Mouse (Mus musculus) neural tube, embryonic 11.5 days (tissue): ENCODE data around the gene Ccdc6. TPM values are rescaled to one million over a fixed set of nuclear protein-coding genes. Genes with fewer than 3 reads are reported as not detected.
A peak's percentile ranks its signal among the peaks of the same experiment; 100 is the strongest.

ENCODE experiments used
- ATAC-seq: fragments of 200-750 bp; cut with Nextera tagmentation; 2 replicates; pipeline ENCODE4 v1.8.0; 2017; ENCODE audit warnings: moderate number of reproducible peaks, mild to moderate bottlenecking, moderate TSS enrichment, moderate library complexity; ENCODE audit not compliant: insufficient read depth, low FRiP score, low TSS enrichment
- DNase-seq: peaks from one replicate; pipeline ENCODE4 v3.0.0-alpha.2; 2015; ENCODE audit warnings: low spot score
- H3K27ac ChIP-seq: fragments of 300-500 bp; sonication (generic); 2 replicates; pipeline ENCODE4 v1.5.1; 2014; ENCODE audit warnings: low read depth, mild to moderate bottlenecking, low read length
- H3K27me3 ChIP-seq: fragments of 300-500 bp; sonication (generic); 2 replicates; pipeline ENCODE4 v1.6.1; 2014; ENCODE audit warnings: mild to moderate bottlenecking, low read length, mixed read lengths; ENCODE audit not compliant: control insufficient read depth, insufficient read depth
- H3K36me3 ChIP-seq: fragments of 300-500 bp; sonication (generic); 2 replicates; pipeline ENCODE4 v1.6.1; 2014; ENCODE audit warnings: mild to moderate bottlenecking, low read length, moderate library complexity, mixed read lengths; ENCODE audit not compliant: control insufficient read depth, insufficient read depth
- H3K4me1 ChIP-seq: fragments of 300-500 bp; sonication (generic); 2 replicates; pipeline ENCODE4 v1.6.1; 2014; ENCODE audit warnings: low read length, mixed read lengths; ENCODE audit not compliant: control insufficient read depth, insufficient read depth
- H3K4me2 ChIP-seq: fragments of 300-500 bp; sonication (generic); 2 replicates; pipeline ENCODE4 v1.6.1; 2014; ENCODE audit warnings: low read depth, mild to moderate bottlenecking, moderate library complexity
- H3K4me3 ChIP-seq: fragments of 300-500 bp; sonication (generic); 2 replicates; pipeline ENCODE4 v1.5.1; 2014; ENCODE audit warnings: low read depth, low read length
- H3K9ac ChIP-seq: fragments of 300-500 bp; sonication (generic); 2 replicates; pipeline ENCODE4 v1.6.1; 2014; ENCODE audit warnings: mild to moderate bottlenecking, low read length
- H3K9me3 ChIP-seq: fragments of 300-500 bp; sonication (generic); 2 replicates; pipeline ENCODE4 v1.6.1; 2016; ENCODE audit warnings: low read length; ENCODE audit not compliant: control insufficient read depth
- WGBS: fragments of 180-500 bp; shearing (Covaris S2); extraction: QIAGEN DNeasy Blood & Tissue Kit; methylation state at CpG from one replicate; pipeline ENCODE4 v1.1.7; 2014; 5-methylcytosine and 5-hydroxymethylcytosine counted together
- polyA plus RNA-seq: library from polyadenylated mRNA; unstranded; fragments of >200 nt; fragmentation: Nextera tagmentation; extraction: Ambion mirVana; gene quantifications from 2 replicates; pipeline ENCODE4 v1.2.1, GENCODE M21; 2014

The Ccdc6 gene
- polyA plus RNA-seq, 1 experiment from 2014 or later: 21.6 TPM

DNA sequence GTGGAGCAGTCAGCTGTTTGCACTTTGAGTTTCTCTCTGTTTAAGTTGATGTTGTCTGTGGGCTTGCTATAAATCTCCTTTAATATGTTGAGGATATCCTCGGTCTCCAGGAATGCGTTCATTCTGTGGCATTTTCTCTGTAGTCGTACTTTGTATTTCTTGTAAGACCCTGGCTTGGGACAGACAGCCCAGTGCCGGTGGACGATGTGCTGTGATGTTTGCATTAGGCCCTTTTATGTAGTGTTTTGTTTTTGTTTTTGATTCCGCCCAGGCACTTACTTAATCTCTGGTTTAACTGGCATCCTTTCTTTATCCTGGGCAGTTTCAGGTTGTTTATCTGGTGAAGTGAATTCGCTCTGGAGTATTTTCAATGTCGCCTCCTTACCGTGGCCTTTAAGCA is 22.5 kb downstream of the Ccdc6 start:
- H3K36me3 ChIP-seq: no peaks in the 10 kb centered on the region
- DNase-seq: no peak
- peak overlapping the region; percentile 32; the same call in 1 of the 2 replicates for H3K9ac ChIP-seq
- peak overlapping the region; percentile 24 for H3K27ac ChIP-seq
- H3K4me2 ChIP-seq: no peak overlapping the region; the same call in 1 of the 2 replicates
- peaks cover 19% of the 10 kb centered on the region; the same call in 1 of the 2 replicates for H3K4me1 ChIP-seq
- H3K9me3 ChIP-seq: no peaks in the 10 kb centered on the region
- no peaks in the 10 kb centered on the region for H3K27me3 ChIP-seq
- no peak overlapping the region for H3K4me3 ChIP-seq
- ATAC-seq: no peak
- WGBS: 39% methylated on average over 9 of the region's 9 CpGs

DNA sequence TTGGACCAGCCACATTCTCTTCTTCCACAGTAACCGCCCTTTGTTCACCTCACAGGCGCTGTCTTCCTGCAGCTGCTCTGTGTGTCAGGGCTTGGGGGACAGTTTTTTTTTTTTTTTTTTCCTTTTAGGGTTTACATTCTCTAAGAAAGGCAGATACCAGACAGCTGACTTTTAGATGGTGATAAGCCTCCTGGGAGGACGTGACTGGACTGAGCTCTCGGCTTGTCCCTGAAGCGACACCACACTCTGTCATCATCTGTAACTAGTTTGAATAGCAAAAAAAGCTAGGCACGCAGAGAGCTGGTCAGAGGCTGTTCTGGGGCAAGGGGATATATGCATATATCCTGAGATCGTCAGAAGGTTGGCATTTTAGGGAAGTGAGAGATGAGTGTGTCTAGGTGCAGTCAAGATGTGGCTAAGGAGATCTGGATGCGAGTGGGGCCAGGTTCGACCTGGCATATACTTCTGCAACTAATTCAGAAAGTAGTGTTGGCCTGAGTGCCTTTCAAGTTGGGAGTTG is 23.0 kb downstream of the Ccdc6 start:
- ATAC-seq: peak; percentile 31; the same call in 1 of the 2 replicates

DNA sequence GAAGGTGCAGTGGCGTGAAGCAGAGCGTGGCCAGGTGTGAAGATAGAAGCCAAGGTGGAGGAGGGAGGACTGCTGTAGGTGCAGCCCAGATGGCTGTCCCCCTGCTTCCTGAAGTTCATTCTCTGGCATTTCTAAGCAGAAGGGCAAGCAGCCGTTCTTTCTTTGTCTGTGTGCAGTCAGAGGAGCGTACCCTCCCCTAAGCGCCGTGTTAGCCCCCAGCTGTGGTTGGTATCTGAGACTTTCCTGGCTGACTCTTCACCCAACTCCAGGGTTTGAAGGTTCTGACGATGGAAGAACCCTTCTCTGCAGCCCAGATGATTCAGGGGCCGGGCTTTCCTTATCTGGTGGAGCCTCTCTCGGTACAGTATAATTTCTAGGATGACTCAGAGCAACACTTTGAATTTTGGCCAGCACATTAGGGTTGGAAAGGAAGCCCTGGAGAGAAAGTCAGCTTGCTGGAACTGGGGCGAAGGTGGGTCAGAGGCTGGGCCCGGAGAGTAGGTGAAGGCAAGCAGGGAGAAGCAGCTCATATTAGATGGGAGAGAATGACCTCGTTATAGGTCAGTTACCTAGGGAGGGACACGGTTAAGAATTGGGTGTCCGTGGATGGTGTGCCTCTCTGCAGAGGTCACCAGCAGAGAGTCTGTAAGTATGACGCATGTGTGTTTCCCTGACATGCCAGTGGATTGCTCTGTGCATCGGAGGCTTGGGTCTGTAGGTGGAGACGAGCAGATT is 23.9 kb downstream of the Ccdc6 start:
- no peak overlapping the region for H3K27ac ChIP-seq
- H3K4me2 ChIP-seq: no peak overlapping the region
- no peak for DNase-seq
- 75% methylated on average over 17 of the region's 17 CpGs for WGBS
- no peak overlapping the region for H3K4me3 ChIP-seq
- peak; percentile 55; the same call in 1 of the 2 replicates for ATAC-seq
- H3K27me3 ChIP-seq: no peaks in the 10 kb centered on the region
- H3K4me1 ChIP-seq: peaks cover 21% of the 10 kb centered on the region; the same call in 1 of the 2 replicates
- H3K9me3 ChIP-seq: no peaks in the 10 kb centered on the region
- no peaks in the 10 kb centered on the region for H3K36me3 ChIP-seq
- no peak overlapping the region for H3K9ac ChIP-seq

More for the DNA sequence above, 23.0 kb downstream of the Ccdc6 start:
- Histone ChIP-seq H3K27me3 (no peaks in the 10 kb centered on the region), H3K36me3 (no peaks in the 10 kb centered on the region), H3K9me3 (no peaks in the 10 kb centered on the region), H3K4me1 (peaks cover 19% of the 10 kb centered on the region; the same call in 1 of the 2 replicates), H3K9ac (peak overlapping the region; percentile 32; the same call in 1 of the 2 replicates), H3K4me3 (no peak overlapping the region), H3K4me2 (no peak overlapping the region; the same call in 1 of the 2 replicates), H3K27ac (peak overlapping the region; percentile 24)
- no peak for DNase-seq
- 55% methylated on average over 9 of the region's 9 CpGs for WGBS

DNA sequence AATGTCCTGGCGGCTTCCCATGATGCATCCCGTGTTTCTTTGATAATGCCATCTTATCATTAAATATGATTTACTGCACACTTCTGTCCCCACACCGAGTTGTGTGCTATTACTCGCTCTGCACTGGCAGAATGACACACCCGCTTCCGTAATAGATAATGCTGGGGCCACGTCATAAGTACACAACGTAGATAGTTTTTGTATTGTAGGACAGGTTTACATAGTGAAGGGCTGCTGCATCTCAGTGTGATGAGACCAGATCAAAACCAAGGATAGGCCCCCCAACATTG is 24.4 kb downstream of the Ccdc6 start:
- H3K27ac ChIP-seq: no peak overlapping the region
- no peaks in the 10 kb centered on the region for H3K36me3 ChIP-seq
- 82% methylated on average over 8 of the region's 8 CpGs for WGBS
- no peak for DNase-seq
- H3K9ac ChIP-seq: no peak overlapping the region
- peaks cover 21% of the 10 kb centered on the region; the same call in 1 of the 2 replicates for H3K4me1 ChIP-seq
- ATAC-seq: no peak
- H3K4me3 ChIP-seq: no peak overlapping the region
- H3K9me3 ChIP-seq: no peaks in the 10 kb centered on the region
- no peaks in the 10 kb centered on the region for H3K27me3 ChIP-seq
- H3K4me2 ChIP-seq: no peak overlapping the region

DNA sequence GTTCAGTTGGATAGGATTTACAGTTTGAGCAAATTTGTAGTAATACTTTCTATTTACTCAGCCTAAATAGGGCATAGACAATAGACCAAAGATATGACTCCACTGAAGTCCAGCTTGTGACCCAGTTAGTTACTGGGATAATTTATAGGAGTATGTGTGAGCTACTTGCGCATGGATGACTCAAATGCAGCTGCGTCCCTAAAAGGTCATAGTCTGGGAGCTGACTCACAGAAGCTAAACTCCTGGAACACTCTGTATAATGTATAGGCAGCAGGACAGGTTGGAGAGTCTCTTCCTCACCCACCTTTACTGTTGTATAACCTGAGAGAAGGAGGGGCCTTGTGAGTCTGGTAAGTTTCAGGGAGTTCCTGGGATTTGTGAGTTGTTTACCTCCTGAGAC is 26.5 kb downstream of the Ccdc6 start:
- 97% methylated on average over 2 of the region's 2 CpGs for WGBS
- Histone ChIP-seq H3K4me1 (peaks cover 21% of the 10 kb centered on the region; the same call in 1 of the 2 replicates), H3K9ac (no peak overlapping the region), H3K36me3 (no peaks in the 10 kb centered on the region), H3K27me3 (no peaks in the 10 kb centered on the region), H3K4me3 (no peak overlapping the region), H3K9me3 (no peaks in the 10 kb centered on the region), H3K27ac (no peak overlapping the region), H3K4me2 (no peak overlapping the region)
- DNase-seq: no peak
- ATAC-seq: no peak

DNA sequence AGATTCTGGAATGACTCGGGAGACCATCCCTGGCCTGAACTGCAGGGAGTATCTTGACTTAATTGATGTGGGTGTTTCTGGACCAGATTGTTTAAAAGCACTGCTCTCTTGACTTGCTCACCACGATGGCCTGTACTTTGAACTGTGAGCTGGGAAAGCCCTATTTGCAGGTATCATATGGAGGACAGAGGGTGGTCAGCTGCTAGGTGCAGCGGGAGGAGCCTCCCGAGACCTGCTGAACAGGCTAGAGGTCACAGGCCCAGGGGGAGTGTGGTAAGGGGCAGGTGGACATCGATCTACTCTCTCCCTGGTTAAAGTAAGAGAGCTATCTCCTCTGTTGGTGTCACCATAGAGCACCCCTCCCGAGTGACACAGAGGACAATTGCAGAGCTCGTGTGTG is 28.6 kb downstream of the Ccdc6 start:
- no peak overlapping the region for H3K4me3 ChIP-seq
- H3K27ac ChIP-seq: no peak overlapping the region
- H3K9ac ChIP-seq: no peak overlapping the region
- H3K36me3 ChIP-seq: no peaks in the 10 kb centered on the region
- no peaks in the 10 kb centered on the region for H3K9me3 ChIP-seq
- no peak for DNase-seq
- H3K4me2 ChIP-seq: no peak overlapping the region
- H3K27me3 ChIP-seq: no peaks in the 10 kb centered on the region
- H3K4me1 ChIP-seq: peaks cover 7% of the 10 kb centered on the region; the same call in 1 of the 2 replicates
- 85% methylated on average over 7 of the region's 7 CpGs for WGBS
- ATAC-seq: no peak

DNA sequence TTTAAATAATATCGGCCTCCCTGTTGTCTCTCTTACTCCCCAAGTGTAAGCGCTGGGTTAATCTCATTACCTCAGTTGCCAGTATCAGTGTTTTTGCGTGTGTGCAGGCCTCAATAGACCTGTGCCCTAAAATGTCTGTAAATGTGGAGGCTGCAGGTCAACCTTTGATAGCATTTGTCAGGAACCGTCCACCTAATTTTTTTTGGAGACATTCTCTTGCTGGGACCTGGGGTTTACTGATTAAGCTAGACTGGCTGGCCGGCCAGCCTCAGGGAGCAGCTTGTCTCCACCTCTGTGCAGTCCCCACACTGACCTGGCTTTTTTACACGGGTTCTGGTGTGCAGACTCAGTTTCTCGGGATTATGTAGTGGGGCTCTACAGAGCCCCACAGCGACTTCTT is 30.4 kb downstream of the Ccdc6 start:
- WGBS: 83% methylated on average over 8 of the region's 8 CpGs
- H3K4me1 ChIP-seq: 0 out of 2 replicates have a peak, but pooled peaks cover 2% of the 10 kb centered on the region
- no peak overlapping the region for H3K4me2 ChIP-seq
- DNase-seq (no peak), ATAC-seq (no peak)
- H3K27ac ChIP-seq: no peak overlapping the region
- H3K9me3 ChIP-seq: no peaks in the 10 kb centered on the region
- H3K36me3 ChIP-seq: no peaks in the 10 kb centered on the region
- no peak overlapping the region for H3K9ac ChIP-seq
- no peak overlapping the region for H3K4me3 ChIP-seq
- no peaks in the 10 kb centered on the region for H3K27me3 ChIP-seq

DNA sequence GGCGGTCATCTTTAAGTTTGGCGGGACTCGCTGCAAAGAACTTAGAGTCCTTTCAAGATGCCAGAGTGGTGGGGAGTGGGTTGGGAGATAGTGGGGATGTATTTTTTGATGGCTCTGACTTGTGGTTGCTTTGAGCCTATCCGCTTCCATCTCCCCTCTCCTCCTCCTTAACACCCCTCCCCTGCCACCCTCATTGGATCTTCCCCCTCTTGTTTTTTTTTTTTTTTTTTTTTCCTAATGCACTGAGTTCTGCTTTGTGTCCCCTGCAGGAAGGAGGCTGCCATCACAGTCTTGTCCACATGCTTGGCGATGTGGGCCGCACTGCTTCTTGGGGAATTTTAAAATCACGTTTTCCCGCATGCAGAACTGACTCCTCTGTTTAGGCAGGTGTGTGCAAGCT is 31.5 kb downstream of the Ccdc6 start:
- Histone ChIP-seq H3K36me3 (no peaks in the 10 kb centered on the region), H3K27me3 (no peaks in the 10 kb centered on the region), H3K9ac (no peak overlapping the region), H3K4me2 (no peak overlapping the region), H3K4me1 (0 out of 2 replicates have a peak, but pooled peaks cover 2% of the 10 kb centered on the region), H3K27ac (no peak overlapping the region), H3K4me3 (no peak overlapping the region), H3K9me3 (no peaks in the 10 kb centered on the region)
- WGBS: 92% methylated on average over 8 of the region's 8 CpGs
- DNase-seq (no peak), ATAC-seq (no peak)

DNA sequence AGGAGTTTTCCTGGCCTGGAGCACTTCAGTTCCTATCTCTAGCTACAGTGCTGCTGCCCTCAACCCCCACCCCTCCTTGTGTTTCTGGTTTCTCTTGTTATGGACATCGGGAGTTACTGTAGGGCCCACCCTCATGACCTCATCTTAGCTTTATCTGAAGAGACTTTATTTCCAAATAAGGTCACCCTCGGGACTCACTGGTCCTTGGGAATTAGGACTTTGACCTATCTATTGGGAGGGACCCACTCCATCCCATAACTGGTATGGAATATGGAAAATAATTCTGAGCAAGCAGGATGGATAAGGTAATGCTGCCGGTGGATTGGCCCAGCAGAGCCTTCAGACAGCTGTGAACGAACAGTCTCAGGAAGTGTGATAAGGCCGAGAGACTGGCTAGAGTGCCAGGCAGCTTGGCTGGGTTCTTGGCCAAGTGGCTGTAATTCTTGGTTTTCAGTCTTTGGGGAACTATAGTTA is 35.2 kb downstream of the Ccdc6 start:
- no peak for ATAC-seq
- Histone ChIP-seq H3K9ac (no peak overlapping the region), H3K4me1 (no peaks in the 10 kb centered on the region), H3K4me3 (no peak overlapping the region), H3K4me2 (no peak overlapping the region), H3K27ac (no peak overlapping the region), H3K9me3 (no peaks in the 10 kb centered on the region), H3K36me3 (no peaks in the 10 kb centered on the region), H3K27me3 (no peaks in the 10 kb centered on the region)
- WGBS: 83% methylated on average over 5 of the region's 5 CpGs
- DNase-seq: no peak
